Mouse (Mus musculus) CH12.LX (cell line): ENCODE results near the gene Map2k7. TPM values are rescaled to one million over a fixed set of nuclear protein-coding genes. Genes with fewer than 3 reads are reported as not detected.

Experiments used
- DNase-seq: peaks from one replicate; pipeline ENCODE4 v3.0.0-alpha.2; 2013; ENCODE audit errors: extremely low read depth
- H3K27ac ChIP-seq: 2 replicates; pipeline ENCODE4 v1.5.1; 2012; ENCODE audit warnings: low read depth, mild to moderate bottlenecking, control low read depth, moderate library complexity; ENCODE audit not compliant: insufficient read depth
- H3K27me3 ChIP-seq: replicated peaks from 2 replicates; pipeline ENCODE3; 2012; ENCODE audit warnings: inconsistent platforms
- H3K36me3 ChIP-seq, 2 experiments: replicated peaks in 1 of 2; 2 replicates each; pipeline versions ENCODE3 to v1.6.1; 2012; ENCODE audit warnings: inconsistent platforms in 1 of 2, low read length in 1 of 2, mild to moderate bottlenecking in 1 of 2, mixed read lengths in 1 of 2, moderate library complexity in 1 of 2; ENCODE audit not compliant: control insufficient read depth in 1 of 2, insufficient read depth in 1 of 2
- H3K4me1 ChIP-seq, 2 experiments: 2 replicates each; pipeline ENCODE4 v1.6.1; 2012; ENCODE audit warnings: inconsistent platforms in 1 of 2, moderate library complexity in 1 of 2; ENCODE audit not compliant: insufficient read depth in 2 of 2, control insufficient read depth in 1 of 2
- H3K4me2 ChIP-seq: 2 replicates; pipeline ENCODE4 v1.6.1; 2012; ENCODE audit warnings: low read depth, mild to moderate bottlenecking, control low read depth; ENCODE audit not compliant: poor library complexity, insufficient read depth, severe bottlenecking
- H3K4me3 ChIP-seq, 3 experiments: fragments of 150-350 bp in 1 of 3; sonication (generic) in 1 of 3; replicated peaks in 1 of 3; 2 replicates each; pipeline versions ENCODE3 to v1.5.1; 2011 to 2012; ENCODE audit warnings: low read depth in 2 of 3, low read length in 2 of 3, mild to moderate bottlenecking in 2 of 3, moderate library complexity in 2 of 3, control low read depth in 1 of 3, improper control_type of control experiment in 1 of 3, inconsistent platforms in 1 of 3, mixed read lengths in 1 of 3; ENCODE audit not compliant: poor library complexity in 1 of 3
- H3K79me2 ChIP-seq: replicated peaks from 2 replicates; pipeline ENCODE4 v1.6.1; 2012; ENCODE audit warnings: mild to moderate bottlenecking, moderate library complexity; ENCODE audit not compliant: control insufficient read depth, poor library complexity, insufficient read depth, severe bottlenecking; ENCODE audit errors: extremely low read depth
- H3K9ac ChIP-seq: 2 replicates; pipeline ENCODE4 v1.6.1; 2012; ENCODE audit warnings: low read depth, mild to moderate bottlenecking, control low read depth, moderate library complexity; ENCODE audit not compliant: insufficient read depth
- H3K9me3 ChIP-seq: replicated peaks from 2 replicates; pipeline ENCODE3; 2012; ENCODE audit warnings: low read length, inconsistent platforms, mixed read lengths
- BHLHE40 ChIP-seq: IDR thresholded peaks from 2 replicates; pipeline ENCODE4 v1.6.1; 2011; ENCODE audit warnings: mild to moderate bottlenecking, low read depth, low read length, improper control_type of control experiment
- CHD1 ChIP-seq: IDR thresholded peaks from 2 replicates; pipeline ENCODE4 v1.6.1; 2012; ENCODE audit warnings: low read depth, low read length, improper control_type of control experiment, inconsistent platforms
- CTCF ChIP-seq, 2 experiments: IDR thresholded peaks in 1 of 2; conservative IDR thresholded peaks in 1 of 2; 2 replicates each; pipeline ENCODE4 v1.5.1; 2011 to 2012; ENCODE audit warnings: low read depth in 2 of 2, low read length in 2 of 2, improper control_type of control experiment in 1 of 2, inconsistent platforms in 1 of 2, mild to moderate bottlenecking in 1 of 2, moderate library complexity in 1 of 2
- ELF1 ChIP-seq: IDR thresholded peaks from 2 replicates; pipeline ENCODE4 v1.6.1; 2014; ENCODE audit warnings: low read depth, mild to moderate bottlenecking, inconsistent platforms, low read length, improper control_type of control experiment
- ETS1 ChIP-seq: conservative IDR thresholded peaks from 2 replicates; pipeline ENCODE4 v1.6.1; 2012; ENCODE audit warnings: low read depth, mild to moderate bottlenecking, inconsistent platforms, low read length, improper control_type of control experiment, moderate library complexity
- GABPA ChIP-seq: IDR thresholded peaks from 2 replicates; pipeline ENCODE4 v1.6.1; 2012; ENCODE audit warnings: low read depth, low read length, improper control_type of control experiment, inconsistent platforms; ENCODE audit not compliant: insufficient replicate concordance
- HCFC1 ChIP-seq: IDR thresholded peaks from 2 replicates; pipeline ENCODE4 v1.6.1; 2012; ENCODE audit warnings: low read depth, mild to moderate bottlenecking, inconsistent platforms, low read length, improper control_type of control experiment
- IRF4 ChIP-seq: IDR thresholded peaks from 2 replicates; pipeline ENCODE4 v1.6.1; 2014; ENCODE audit warnings: low read depth, mild to moderate bottlenecking, inconsistent platforms, low read length, improper control_type of control experiment
- JUN ChIP-seq: IDR thresholded peaks from 2 replicates; pipeline ENCODE4 v1.6.1; 2011; ENCODE audit warnings: low read depth, mild to moderate bottlenecking, low read length, improper control_type of control experiment, moderate library complexity; ENCODE audit not compliant: insufficient read depth
- JUND ChIP-seq: conservative IDR thresholded peaks from 2 replicates; pipeline ENCODE4 v1.6.1; 2011; ENCODE audit warnings: low read depth, low read length, improper control_type of control experiment
- MAFK ChIP-seq: IDR thresholded peaks from 2 replicates; pipeline ENCODE4 v1.6.1; 2011; ENCODE audit warnings: low read length, improper control_type of control experiment; ENCODE audit not compliant: insufficient replicate concordance
- MAZ ChIP-seq: IDR thresholded peaks from 2 replicates; pipeline ENCODE4 v1.6.1; 2012; ENCODE audit warnings: low read depth, mild to moderate bottlenecking, inconsistent platforms, low read length, improper control_type of control experiment, moderate library complexity
- MEF2A ChIP-seq: IDR thresholded peaks from 2 replicates; pipeline ENCODE4 v1.6.1; 2014; ENCODE audit warnings: low read depth, mild to moderate bottlenecking, inconsistent platforms, low read length, improper control_type of control experiment, borderline replicate concordance
- MXI1 ChIP-seq: IDR thresholded peaks from 2 replicates; pipeline ENCODE4 v1.6.1; 2011; ENCODE audit warnings: mild to moderate bottlenecking, low read depth, low read length, improper control_type of control experiment
- MYC ChIP-seq: IDR thresholded peaks from 2 replicates; pipeline ENCODE4 v1.6.1; 2011; ENCODE audit warnings: low read depth, mild to moderate bottlenecking, improper control_type of control experiment, low read length
- NELFE ChIP-seq: IDR thresholded peaks from 2 replicates; pipeline ENCODE4 v1.6.1; 2011; ENCODE audit warnings: low read depth, low read length, improper control_type of control experiment
- NRF1 ChIP-seq: IDR thresholded peaks from 2 replicates; pipeline ENCODE4 v1.6.1; 2014; ENCODE audit warnings: low read depth, mild to moderate bottlenecking, inconsistent platforms, low read length, improper control_type of control experiment, moderate library complexity
- POLR2A ChIP-seq: IDR thresholded peaks from 2 replicates; pipeline ENCODE4 v1.6.1; 2011; ENCODE audit warnings: low read depth, mild to moderate bottlenecking, improper control_type of control experiment, low read length
- POLR2AphosphoS2 ChIP-seq: IDR thresholded peaks from 2 replicates; pipeline ENCODE4 v1.6.1; 2011; ENCODE audit warnings: low read depth, low read length, improper control_type of control experiment
- RAD21 ChIP-seq: IDR thresholded peaks from 2 replicates; pipeline ENCODE4 v1.6.1; 2011; ENCODE audit warnings: low read depth, mild to moderate bottlenecking, low read length, improper control_type of control experiment, moderate library complexity
- RCOR1 ChIP-seq: conservative IDR thresholded peaks from 2 replicates; pipeline ENCODE4 v1.6.1; 2012; ENCODE audit warnings: low read depth, mild to moderate bottlenecking, inconsistent platforms, low read length, improper control_type of control experiment
- SIN3A ChIP-seq: IDR thresholded peaks from 2 replicates; pipeline ENCODE4 v1.6.1; 2012; ENCODE audit warnings: low read length, improper control_type of control experiment, inconsistent platforms
- TBP ChIP-seq: conservative IDR thresholded peaks from 2 replicates; pipeline ENCODE4 v1.6.1; 2011; ENCODE audit warnings: low read depth, low read length, improper control_type of control experiment
- TCF12 ChIP-seq: IDR thresholded peaks from 2 replicates; pipeline ENCODE4 v1.6.1; 2014; ENCODE audit warnings: low read depth, mild to moderate bottlenecking, inconsistent platforms, low read length, improper control_type of control experiment
- USF2 ChIP-seq: conservative IDR thresholded peaks from 2 replicates; pipeline ENCODE4 v1.6.1; 2011; ENCODE audit warnings: low read depth, low read length, improper control_type of control experiment
- ZKSCAN1 ChIP-seq: IDR thresholded peaks from 2 replicates; pipeline ENCODE4 v1.6.1; 2012; ENCODE audit warnings: low read depth, inconsistent platforms, low read length, improper control_type of control experiment, borderline replicate concordance
- ZMIZ1 ChIP-seq: IDR thresholded peaks from 2 replicates; pipeline ENCODE4 v1.6.1; 2012; ENCODE audit warnings: low read depth, mild to moderate bottlenecking, inconsistent platforms, low read length, improper control_type of control experiment
- ZNF384 ChIP-seq: IDR thresholded peaks from 2 replicates; pipeline ENCODE4 v1.6.1; 2012; ENCODE audit warnings: low read depth, low read length, improper control_type of control experiment, inconsistent platforms
- dilution Hi-C: fragments of 300-500 bp; cut with MboI; formaldehyde crosslinking; loops from 2 replicates; pipeline ENCODE4 v1.14.3; 2020; ENCODE audit warnings: low sequenced_read_pairs; ENCODE audit not compliant: extremely low pct_unique_long_range_greater_than_20kb, extremely low pct_ligation_motif_present
- in situ Hi-C: fragments of 300-500 bp; cut with MboI; formaldehyde crosslinking; loops from 3 replicates; pipeline ENCODE4 v1.14.3; 2019; ENCODE audit warnings: low sequenced_read_pairs, low pct_ligation_motif_present, low pct_unique_long_range_greater_than_20kb, mixed read lengths
- polyA plus RNA-seq: library from polyadenylated mRNA; unstranded; fragments of >175 nt; gene quantifications from 2 replicates; pipeline ENCODE4 v1.2.1, GENCODE M21; 2012; ENCODE audit warnings: low read depth; ENCODE audit not compliant: insufficient read length
- total RNA-seq, 2 experiments: library from RNA; depleted of rRNA; stranded (reverse); fragments of 300-350 nt in 1 of 2; fragments of >200 nt in 1 of 2; gene quantifications; 2 replicates each; pipeline ENCODE4 v1.2.3; 2012 to 2014

Gene Map2k7
- total and polyA plus RNA-seq, 3 experiments = 11.8 to 74.0 (median 18.1) TPM

DNA sequence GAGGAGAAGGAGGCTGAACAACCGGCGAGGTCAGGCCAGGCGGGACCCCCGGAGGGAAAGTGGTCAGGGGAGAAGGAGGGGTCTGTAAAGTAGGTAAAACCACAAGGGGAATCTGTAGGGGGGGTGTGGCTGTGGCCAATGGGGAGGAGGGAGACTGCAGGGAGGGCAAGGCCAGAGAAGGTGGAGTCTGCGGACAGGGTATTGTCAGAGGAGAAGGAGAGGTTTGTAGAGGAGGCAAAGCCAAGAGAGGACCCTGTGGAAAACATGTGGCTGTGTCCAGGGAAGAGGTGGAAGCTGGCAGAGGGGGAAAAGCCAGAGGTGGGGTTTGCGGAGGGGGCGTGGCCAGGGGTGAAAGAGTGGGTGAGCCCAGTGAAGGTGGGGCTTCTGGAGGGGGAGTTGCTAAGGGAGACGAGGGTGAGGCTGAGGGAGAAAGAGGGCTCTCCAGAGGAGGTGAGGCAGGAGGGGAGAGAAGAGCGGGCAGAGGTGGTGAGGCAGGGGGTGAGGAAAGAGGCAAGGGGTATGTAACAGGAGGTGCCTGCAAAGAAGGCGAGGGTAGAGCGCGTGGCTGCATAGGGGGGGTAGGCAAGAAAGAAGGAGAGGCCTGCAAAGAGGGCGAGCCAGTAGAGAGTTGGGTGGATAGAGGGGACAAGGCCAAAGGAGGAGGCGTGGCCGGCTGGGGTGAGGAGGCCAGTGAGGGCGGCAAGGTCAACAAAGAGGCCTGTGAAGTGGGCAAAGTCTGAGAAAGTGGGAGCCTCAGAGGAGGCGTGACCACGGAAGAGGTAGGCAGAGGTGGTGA, 25.1 kb upstream of the Map2k7 start:
- Histone ChIP-seq H3K27me3 (no peaks in the 10 kb centered on the region), H3K27ac (no peak overlapping the region), H3K4me3 (peak overlapping the region; percentile 43 to 52 (median 50)), H3K9ac (peak overlapping the region; percentile 28; the same call in 1 of the 2 replicates), H3K36me3 (peaks cover 0 to 2% of the 10 kb centered on the region in 2 experiments), H3K9me3 (peaks cover 2% of the 10 kb centered on the region), H3K4me1 (peaks cover 7 to 19% of the 10 kb centered on the region in 2 experiments), H3K79me2 (no peaks in the 10 kb centered on the region), H3K4me2 (peak overlapping the region; percentile 92)
- in situ Hi-C loops (no loop called here), dilution Hi-C loops (no loop called here)
- peak; percentile 21 for DNase-seq
- TF ChIP-seq NRF1 (no peak), MYC (0 out of 2 replicates have a peak, but pooled peaks have one; percentile 40), BHLHE40 (no peak), JUN (no peak), IRF4 (no peak), MAFK (no peak), POLR2AphosphoS2 (no peak), POLR2A (no peak), ZMIZ1 (no peak), CHD1 (no peak), MAZ (0 out of 2 replicates have a peak, but pooled peaks have one; percentile 15), JUND (no peak)

DNA sequence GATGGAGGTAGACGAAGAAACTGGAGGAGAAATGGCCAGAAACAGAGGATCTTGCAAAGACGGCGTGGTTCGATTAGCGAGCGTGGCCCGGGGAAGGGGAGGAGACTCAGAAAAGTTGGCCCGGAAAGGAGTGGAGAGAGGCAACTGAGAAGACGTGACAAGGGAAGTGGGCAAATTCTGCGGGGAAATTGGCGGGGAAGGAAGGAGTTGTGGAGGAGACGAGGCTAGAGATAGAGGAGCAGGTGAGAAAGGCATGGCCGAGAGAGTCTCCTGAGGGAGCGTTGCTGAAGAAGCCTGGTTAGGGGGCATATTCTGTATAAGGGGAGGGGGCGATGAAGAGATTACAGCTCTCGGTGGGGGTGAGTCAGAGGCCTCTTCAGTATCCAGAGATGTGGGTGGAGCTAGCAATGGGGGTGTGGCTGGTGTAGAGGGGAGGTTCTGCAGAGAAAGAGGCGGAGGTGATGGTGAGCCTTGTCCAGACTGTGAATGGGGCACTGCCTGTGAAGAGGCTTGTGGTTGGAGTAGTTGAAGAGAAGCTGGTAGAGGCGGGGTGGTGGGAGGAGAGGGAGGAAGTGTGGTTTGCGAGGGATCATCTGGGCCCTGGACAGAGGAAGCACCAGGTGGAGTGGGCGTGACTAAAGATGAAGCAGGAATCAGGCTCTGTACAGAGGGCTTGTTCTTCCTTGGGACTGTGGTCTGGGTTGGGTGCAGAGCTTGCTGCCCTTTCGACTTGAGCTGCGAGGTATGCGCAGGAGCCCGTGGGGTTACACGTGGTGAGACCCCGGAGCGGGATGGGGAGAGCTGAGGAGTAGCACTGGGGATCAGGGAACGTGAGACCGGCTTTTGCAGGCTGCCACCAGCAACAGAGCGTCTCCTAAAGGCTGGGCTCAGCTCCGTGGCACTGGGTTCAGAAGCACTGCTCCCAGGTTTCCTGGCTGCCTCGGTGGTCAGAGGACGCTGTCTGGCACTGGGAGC, 24.2 kb upstream of the Map2k7 start:
- Histone ChIP-seq H3K4me3 (peak overlapping the region; percentile 43 to 52 (median 50)), H3K4me2 (peak overlapping the region; percentile 92), H3K9ac (peak overlapping the region; percentile 28; the same call in 1 of the 2 replicates), H3K27ac (no peak overlapping the region), H3K9me3 (peaks cover 2% of the 10 kb centered on the region), H3K27me3 (no peaks in the 10 kb centered on the region), H3K36me3 (peaks cover 0 to 2% of the 10 kb centered on the region in 2 experiments), H3K4me1 (peaks cover 7 to 19% of the 10 kb centered on the region in 2 experiments), H3K79me2 (no peaks in the 10 kb centered on the region)
- peak; percentile 83 for DNase-seq
- TF ChIP-seq MXI1 (peak; percentile 63; the same call in 1 of the 2 replicates), BHLHE40 (no peak), SIN3A (no peak), ELF1 (0 out of 2 replicates have a peak, but pooled peaks have one; percentile 34), IRF4 (no peak), ZKSCAN1 (no peak), USF2 (no peak), ZNF384 (no peak), NELFE (no peak), RAD21 (no peak), GABPA (no peak), CTCF (conservative IDR thresholded peaks at IDR 0.05 in 1 of 2, IDR thresholded peaks at IDR 0.05 in 1 of 2; ENCODE audit: low read depth in 2 of 2, low read length in 2 of 2) (no peak), JUND (no peak), MEF2A (no peak), ETS1 (no peak), HCFC1 (no peak), MAFK (no peak), TBP (0 out of 2 replicates have a peak, but pooled peaks have one; percentile 19), TCF12 (no peak), POLR2AphosphoS2 (no peak), RCOR1 (no peak)
- dilution Hi-C loops (no loop called here), in situ Hi-C loops (no loop called here)
